Mouse (Mus musculus): ENCODE results near the gene Gm10160.

The Gm10160 gene

DNA sequence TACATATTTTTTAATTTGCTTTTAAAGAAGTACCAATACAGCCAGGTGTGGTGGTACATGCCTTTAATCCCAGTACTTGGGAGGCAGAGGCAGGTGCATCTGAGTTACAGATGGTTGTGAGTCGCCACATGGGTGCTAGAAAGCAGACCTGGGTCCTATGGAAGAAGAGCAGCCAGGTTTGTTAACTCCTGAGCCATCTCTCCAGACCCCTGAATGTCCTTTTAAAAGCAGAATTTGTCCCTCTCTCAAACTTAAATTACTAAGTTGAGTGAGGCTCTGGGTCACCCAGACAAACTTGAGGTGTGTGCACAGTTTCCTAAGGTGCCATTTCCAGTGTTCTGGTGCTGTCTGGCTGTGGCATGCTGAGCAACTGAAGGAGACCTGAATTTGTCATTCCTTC is at the start of gene Gm10160:
Gene Gm10160 (minus strand): TSS at position 101 of the 400 bp plus-strand sequence.
- DNase-seq (ENCODE audit: low spot score in 2 of 2), result no peak

DNA sequence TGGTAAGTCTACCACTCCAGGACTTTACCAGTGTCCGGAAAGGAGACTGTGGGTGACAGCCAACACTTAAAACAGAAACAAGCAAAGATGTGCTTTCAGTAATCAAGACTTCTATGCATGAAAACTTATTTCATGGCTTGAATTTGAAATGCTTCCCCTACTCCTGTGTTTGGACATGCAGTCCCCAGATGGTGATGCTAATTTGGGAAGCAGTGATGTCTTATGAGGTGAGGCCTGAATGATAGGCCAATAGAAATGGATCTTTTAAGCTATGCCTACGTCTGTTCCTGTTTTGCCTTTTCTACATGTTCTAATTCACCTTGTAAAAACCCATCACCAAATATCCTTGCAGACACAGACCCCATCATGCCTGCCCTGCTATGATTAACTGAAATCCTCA is 49.3 kb upstream of the Gm10160 start:
- DNase-seq (ENCODE audit: low spot score in 2 of 2), result no peak

DNA sequence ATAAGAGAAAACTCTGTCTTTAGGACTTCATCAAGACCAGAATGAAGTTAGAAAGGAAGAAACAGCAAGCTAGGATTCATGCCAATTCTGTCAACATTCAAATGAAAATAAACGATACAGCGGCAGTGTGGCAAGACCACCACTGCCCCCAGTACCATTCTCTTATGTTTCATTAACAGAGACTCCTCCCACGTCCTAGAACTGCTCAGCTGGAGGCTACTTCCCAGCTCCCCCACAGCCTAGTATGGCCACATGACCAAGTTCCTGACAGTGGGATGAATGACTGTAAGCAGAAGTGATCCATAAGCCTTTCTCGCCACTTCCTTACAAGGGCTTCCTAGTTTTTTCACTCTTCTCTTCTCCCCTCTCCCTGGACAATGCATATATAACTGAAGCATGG is 48.5 kb upstream of the Gm10160 start:
- no peak for DNase-seq (ENCODE audit: low spot score in 2 of 2)

DNA sequence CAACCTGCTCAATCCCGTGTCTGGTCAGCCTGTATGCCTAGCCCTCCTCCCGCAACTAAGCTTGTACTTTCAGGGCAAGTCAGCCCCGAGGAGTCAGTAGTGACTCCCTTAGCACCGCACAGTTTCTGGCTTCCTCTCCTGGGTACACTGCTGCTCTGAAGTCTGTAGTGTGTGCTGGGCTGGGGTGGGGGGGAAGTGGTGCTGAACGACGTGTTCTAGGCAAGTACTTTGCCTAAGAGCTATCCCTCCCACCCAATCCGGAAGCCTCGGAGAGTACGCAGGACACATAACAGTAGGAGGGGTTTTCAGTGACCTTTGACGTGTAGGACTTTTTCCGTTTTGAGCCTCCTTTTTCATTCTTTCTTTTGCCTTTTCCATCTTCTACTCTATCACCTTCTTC is 43.8 kb upstream of the Gm10160 start:
- no peak for DNase-seq (ENCODE audit: low spot score in 2 of 2)

DNA sequence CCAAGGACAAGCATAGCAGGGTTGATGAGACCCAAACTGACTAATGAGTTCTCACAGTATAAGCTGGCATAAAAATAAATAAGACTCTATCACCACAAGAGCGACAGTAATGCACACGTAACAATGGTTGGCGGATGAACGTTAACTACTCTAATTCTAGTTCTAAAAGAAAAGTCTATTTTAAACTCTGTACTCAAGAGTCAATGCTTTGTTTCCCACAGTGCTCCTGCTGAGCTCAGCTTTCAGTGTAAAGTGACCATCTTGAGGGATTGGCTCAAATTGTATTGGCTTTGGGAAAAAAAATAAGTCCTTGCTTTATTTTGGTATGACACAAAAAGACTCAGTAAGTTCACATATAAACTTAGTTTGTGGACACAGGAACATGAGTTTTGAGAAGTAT is 29.5 kb upstream of the Gm10160 start:
- no peak for DNase-seq (ENCODE audit: low spot score in 2 of 2)

DNA sequence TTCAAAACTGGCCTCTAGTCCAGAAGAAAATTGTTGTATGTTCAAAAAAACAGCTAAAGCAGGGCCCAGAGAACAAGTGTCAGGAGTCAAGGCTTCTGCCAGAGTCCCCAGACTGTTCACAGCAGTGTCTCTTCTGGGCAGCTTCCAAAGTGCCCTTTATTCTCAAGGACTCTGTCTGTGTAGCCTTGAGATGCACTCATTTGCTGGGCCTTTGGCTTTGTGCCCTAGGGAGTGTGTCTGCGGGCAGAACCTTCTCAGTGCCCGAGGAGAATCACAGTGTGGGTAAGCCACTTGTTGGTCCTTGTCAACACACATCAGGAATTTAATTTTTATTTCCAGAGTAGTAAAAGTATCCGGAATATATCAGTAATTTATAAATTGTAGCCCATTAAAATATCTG is 26.0 kb upstream of the Gm10160 start:
- DNase-seq (ENCODE audit: low spot score in 2 of 2), result no peak

GRCm38 (mm10) chr7:81880797-81881196 is 25.2 kb upstream of the Gm10160 start:
- no peak for DNase-seq (ENCODE audit: low spot score in 2 of 2)

- no peak for DNase-seq (ENCODE audit: low spot score in 2 of 2)
Measured at GRCm38 (mm10) chr7:81880286-81880685, 24.7 kb upstream of the Gm10160 start.

DNA sequence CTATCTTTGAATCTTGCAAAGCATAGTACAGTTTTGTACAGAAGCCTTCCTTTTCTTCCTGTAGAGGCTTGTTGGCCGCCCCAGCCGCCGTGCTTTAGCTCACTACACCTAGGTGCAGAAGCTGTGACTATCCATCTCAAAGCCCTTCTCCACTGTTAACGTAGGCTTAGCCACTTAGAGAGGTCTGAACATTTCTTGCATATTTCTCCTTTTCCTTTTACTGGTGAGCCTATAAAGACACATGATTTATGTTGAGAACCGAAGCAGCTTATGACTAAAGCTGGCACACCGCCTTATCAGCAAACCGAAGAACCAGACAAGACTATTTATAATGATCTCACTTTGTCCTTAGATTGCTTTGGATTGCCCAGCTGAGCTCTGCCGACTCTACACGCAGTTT is 19.8 kb upstream of the Gm10160 start:
- no peak for DNase-seq (ENCODE audit: low spot score in 2 of 2)

DNA sequence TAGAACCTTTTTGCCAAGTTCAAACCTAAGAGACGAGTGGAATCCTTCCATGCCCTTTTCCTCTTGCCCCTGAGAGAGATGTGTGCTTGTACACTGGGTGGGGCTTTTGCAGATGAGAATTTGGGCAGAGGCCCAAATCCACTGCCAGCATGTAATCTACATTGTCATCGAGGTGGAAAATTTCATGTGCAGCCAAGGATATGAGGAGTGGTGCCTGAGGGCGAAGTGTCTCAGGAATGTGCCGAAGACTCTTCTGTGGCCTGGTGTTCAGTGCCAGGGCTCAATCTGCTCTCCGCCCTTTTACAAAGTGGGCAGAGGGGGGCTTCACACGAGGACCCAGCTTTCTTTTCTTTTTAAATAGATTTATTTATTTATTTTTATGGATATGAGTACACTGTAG is 19.0 kb upstream of the Gm10160 start:
- DNase-seq (ENCODE audit: low spot score in 2 of 2), result no peak

GRCm38 (mm10) chr7:81873807-81874206 is 18.2 kb upstream of the Gm10160 start:
- DNase-seq (ENCODE audit: low spot score in 2 of 2), result no peak

GRCm38 (mm10) chr7:81872493-81873013 is 17.0 kb upstream of the Gm10160 start:
- no peak for DNase-seq (ENCODE audit: low spot score in 2 of 2)

GRCm38 (mm10) chr7:81868158-81868557 is 12.6 kb upstream of the Gm10160 start:
- peak in 1 of 2 experiments; percentile 55 for DNase-seq (ENCODE audit: low spot score in 2 of 2)

GRCm38 (mm10) chr7:81867231-81867930 is 11.8 kb upstream of the Gm10160 start:
- no peak for DNase-seq (ENCODE audit: low spot score in 2 of 2)

DNA sequence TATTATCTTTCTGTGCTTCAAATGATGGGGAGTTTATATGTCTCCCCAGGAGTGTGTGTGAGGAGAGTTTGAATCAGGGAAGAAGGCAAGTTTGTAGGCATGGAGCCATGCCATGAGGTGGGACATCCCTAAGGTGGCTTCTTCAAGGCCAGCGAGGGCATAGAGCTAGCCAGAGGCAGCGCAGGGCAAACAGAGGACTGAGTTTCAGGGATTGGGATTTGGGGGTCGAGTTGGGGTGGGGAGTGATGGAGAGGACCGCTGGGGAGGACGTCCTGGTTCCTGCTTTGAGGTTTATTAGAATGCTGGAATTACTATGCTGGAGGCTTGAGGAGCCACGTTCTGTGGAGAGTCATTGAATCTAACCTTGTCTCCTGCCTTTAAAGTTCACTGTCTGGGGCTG is 10.3 kb upstream of the Gm10160 start:
- no peak for DNase-seq (ENCODE audit: low spot score in 2 of 2)

GRCm38 (mm10) chr7:81864552-81864951 is 9.0 kb upstream of the Gm10160 start:
- no peak for DNase-seq (ENCODE audit: low spot score in 2 of 2)

DNA sequence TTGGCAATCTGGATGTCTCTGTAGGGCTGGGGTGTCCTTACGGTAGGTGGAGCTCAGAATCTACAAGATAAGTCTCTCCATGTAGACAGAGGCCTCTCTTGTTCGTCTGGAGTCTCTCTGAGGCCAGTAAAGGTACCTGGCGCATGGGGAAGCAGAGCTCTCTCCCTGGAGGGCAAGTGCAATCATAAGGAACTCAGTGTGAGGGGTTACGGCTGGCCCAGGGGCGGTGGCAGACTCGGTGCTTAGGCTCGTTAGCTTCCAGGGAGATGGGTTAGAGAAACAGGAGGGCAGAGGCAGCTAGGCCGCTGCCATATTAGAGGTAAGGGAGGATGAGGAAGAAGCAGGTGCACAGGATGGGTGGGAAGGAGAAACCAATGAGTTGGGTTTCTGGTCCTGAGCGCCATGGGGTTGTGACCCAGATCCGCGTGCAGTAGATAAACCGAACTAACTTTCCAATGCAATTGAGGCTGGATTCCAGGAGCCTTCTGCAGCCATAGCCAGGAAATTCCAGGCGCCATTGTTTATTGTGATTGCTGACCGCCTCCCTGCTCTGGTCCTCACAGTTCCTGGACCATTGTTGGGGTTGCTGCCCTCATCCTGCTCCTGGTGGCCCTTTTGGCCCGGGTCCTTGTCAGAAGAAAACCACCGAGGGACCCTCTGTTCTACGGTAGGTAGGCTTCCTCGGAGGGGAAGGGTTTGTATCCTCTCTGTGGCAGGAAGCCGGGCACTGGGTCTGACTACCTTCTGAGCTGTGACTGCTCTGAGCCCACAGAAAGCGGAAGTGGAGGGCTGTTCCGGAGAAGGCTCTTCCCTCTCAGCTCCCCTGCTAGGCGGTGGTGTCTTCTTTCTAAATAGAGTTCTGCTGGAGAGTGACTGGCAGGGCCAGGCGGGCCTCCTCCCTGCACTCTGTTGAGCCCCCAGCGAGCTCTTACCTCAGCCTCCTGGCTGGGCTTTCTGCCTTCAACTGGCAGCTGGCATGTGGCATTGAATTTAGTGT is 7.3 kb upstream of the Gm10160 start:
- no peak for DNase-seq (ENCODE audit: low spot score in 2 of 2)

- DNase-seq (ENCODE audit: low spot score in 2 of 2), result no peak
Measured at GRCm38 (mm10) chr7:81861921-81862320, 6.3 kb upstream of the Gm10160 start.

DNA sequence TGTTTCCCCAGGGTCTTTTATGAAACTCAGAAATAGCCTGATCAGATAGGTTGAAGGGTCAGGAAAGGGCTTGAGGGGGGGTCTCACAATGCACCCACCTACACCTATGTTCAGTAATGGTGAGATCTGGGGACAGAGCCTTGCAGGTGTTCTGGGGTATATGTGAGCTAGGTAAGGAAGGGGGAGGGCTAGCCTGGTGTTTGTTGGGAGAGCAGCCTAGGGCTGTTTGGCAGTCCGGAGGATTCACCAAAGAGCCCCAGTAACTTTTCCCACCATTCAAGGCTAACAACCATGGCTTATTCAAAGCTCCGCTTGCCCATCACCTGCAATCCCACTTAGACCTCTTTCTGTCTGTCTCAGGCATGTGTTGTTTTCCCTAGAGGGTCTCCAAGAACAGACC is 5.9 kb upstream of the Gm10160 start:
- DNase-seq (ENCODE audit: low spot score in 2 of 2), result no peak

- no peak for DNase-seq (ENCODE audit: low spot score in 2 of 2)
Measured at GRCm38 (mm10) chr7:81860996-81861395, 5.4 kb upstream of the Gm10160 start.

DNA sequence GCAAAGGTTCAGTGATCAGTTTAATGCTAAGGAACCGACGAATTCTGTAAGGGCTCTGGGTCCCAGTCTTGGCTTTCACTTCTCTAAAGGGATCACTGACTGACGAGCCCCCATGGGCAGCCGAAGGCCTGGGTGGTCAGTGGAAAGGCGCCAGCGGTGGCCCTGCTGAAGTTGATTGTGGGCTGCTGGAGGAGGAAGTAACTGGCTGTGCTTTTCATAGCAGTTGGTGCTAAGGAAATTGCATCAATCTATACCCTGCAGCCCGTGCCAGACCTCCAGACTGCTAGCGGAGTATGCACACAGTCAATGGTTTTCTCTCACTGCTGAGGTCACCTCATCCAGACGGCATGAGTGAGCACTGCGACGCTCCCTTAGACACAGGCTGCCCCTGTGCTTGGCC is 4.5 kb upstream of the Gm10160 start:
- DNase-seq (ENCODE audit: low spot score in 2 of 2), result no peak

DNA sequence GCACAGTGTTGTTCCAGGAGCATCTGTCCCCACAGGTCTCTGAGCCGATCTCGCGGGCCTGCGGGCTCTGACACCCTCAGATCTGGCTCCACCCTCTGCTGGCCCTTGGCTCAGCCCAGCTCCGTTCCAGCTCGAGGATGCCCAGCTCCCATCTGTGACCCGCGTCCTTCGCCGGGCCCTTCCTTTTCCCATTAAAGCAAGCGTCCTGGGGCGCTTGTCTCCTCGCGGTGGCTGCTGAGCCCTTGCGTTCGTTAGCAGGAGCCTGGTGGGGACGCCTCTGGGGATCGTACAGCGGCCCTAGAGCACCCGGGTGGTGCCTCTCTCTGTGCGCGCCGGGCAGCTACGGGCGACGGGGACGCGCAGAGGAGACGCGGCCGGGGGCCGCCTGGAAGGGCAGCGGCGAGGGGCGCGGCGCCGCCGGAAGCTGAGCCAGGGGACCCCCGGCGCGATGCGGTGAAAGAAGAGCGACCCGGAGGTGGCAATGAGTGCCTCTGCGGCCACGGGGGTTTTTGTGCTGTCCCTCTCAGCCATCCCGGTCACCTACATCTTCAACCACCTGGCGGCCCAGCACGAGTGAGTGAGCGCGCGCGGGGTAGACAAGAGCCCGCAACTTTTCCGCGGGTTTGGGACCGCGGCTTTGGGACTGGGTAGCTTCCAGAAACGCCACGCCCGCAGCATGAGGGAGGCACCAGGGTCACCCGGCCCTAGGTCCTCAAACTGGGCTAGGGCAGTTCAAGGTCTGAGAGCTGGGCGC is 3.6 kb upstream of the Gm10160 start, which contains the start of gene Tm6sf1:
Gene Tm6sf1 (plus strand): TSS at position 34 of the 754 bp plus-strand sequence.
- no peak for DNase-seq (ENCODE audit: low spot score in 2 of 2)
